Mouse (Mus musculus): ENCODE measurements around the gene Rbfox1. TPM values are rescaled to one million over a fixed set of nuclear protein-coding genes. Genes with fewer than 3 reads are reported as not detected.

Rbfox1 gene
- polyA plus RNA-seq, 1 experiment from 2014 or later: 125 TPM

GRCm38 (mm10) chr16:6949666-6950065, 1064.5 kb downstream of the Rbfox1 start:
- WGBS: 90% methylated on average over 2 of the region's 2 CpGs
- H3K27ac ChIP-seq (replicated peaks; ENCODE audit: low read depth, low read length): no peak overlapping the region
- no peaks in the 10 kb centered on the region for H3K4me1 ChIP-seq (ENCODE audit: control insufficient read depth, insufficient read depth, low read length)
- H3K36me3 ChIP-seq (ENCODE audit: control insufficient read depth, insufficient read depth, low read length): no peaks in the 10 kb centered on the region
- no peak overlapping the region for H3K4me3 ChIP-seq (replicated peaks; ENCODE audit: low read depth, low read length)
- H3K9ac ChIP-seq (replicated peaks; ENCODE audit: low read length): no peak overlapping the region
- no peaks in the 10 kb centered on the region for H3K9me3 ChIP-seq (ENCODE audit: control insufficient read depth, low read length)
- H3K4me2 ChIP-seq (ENCODE audit: low read length): no peak overlapping the region
- no peak for DNase-seq
- H3K27me3 ChIP-seq (ENCODE audit: control insufficient read depth, insufficient read depth, low read length): no peaks in the 10 kb centered on the region
- no peak for ATAC-seq (ENCODE audit: low FRiP score, low TSS enrichment)

- H3K4me1 ChIP-seq (ENCODE audit: control insufficient read depth, insufficient read depth, low read length): no peaks in the 10 kb centered on the region
- no peak overlapping the region for H3K27ac ChIP-seq (replicated peaks; ENCODE audit: low read depth, low read length)
- no peaks in the 10 kb centered on the region for H3K36me3 ChIP-seq (ENCODE audit: control insufficient read depth, insufficient read depth, low read length)
- H3K4me3 ChIP-seq (replicated peaks; ENCODE audit: low read depth, low read length): no peak overlapping the region
- ATAC-seq (ENCODE audit: low FRiP score, low TSS enrichment): no peak
- 84% methylated on average over 6 of the region's 6 CpGs for WGBS
- H3K4me2 ChIP-seq (ENCODE audit: low read length): no peak overlapping the region
- H3K9ac ChIP-seq (replicated peaks; ENCODE audit: low read length): no peak overlapping the region
- no peak for DNase-seq
- no peaks in the 10 kb centered on the region for H3K27me3 ChIP-seq (ENCODE audit: control insufficient read depth, insufficient read depth, low read length)
- no peaks in the 10 kb centered on the region for H3K9me3 ChIP-seq (ENCODE audit: control insufficient read depth, low read length)
These were observed 1070.0 kb downstream of the Rbfox1 start for GRCm38 (mm10) chr16:6955102-6955675.

- no peaks in the 10 kb centered on the region for H3K9me3 ChIP-seq (ENCODE audit: control insufficient read depth, low read length)
- WGBS: 36% methylated on average over 2 of the region's 2 CpGs
- ATAC-seq (ENCODE audit: low FRiP score, low TSS enrichment) (no peak), DNase-seq (no peak)
- no peak overlapping the region for H3K4me3 ChIP-seq (replicated peaks; ENCODE audit: low read depth, low read length)
- no peaks in the 10 kb centered on the region for H3K36me3 ChIP-seq (ENCODE audit: control insufficient read depth, insufficient read depth, low read length)
- H3K27ac ChIP-seq (replicated peaks; ENCODE audit: low read depth, low read length): no peak overlapping the region
- peaks cover 27% of the 10 kb centered on the region for H3K4me1 ChIP-seq (ENCODE audit: control insufficient read depth, insufficient read depth, low read length)
- H3K4me2 ChIP-seq (ENCODE audit: low read length): no peak overlapping the region
- H3K27me3 ChIP-seq (ENCODE audit: control insufficient read depth, insufficient read depth, low read length): no peaks in the 10 kb centered on the region
- H3K9ac ChIP-seq (replicated peaks; ENCODE audit: low read length): no peak overlapping the region
These were observed 1076.8 kb downstream of the Rbfox1 start for GRCm38 (mm10) chr16:6961931-6962379.

GRCm38 (mm10) chr16:6962508-6962907, 1077.4 kb downstream of the Rbfox1 start:
- H3K27ac ChIP-seq (replicated peaks; ENCODE audit: low read depth, low read length): no peak overlapping the region
- DNase-seq: no peak
- H3K9ac ChIP-seq (replicated peaks; ENCODE audit: low read length): no peak overlapping the region
- peaks cover 27% of the 10 kb centered on the region for H3K4me1 ChIP-seq (ENCODE audit: control insufficient read depth, insufficient read depth, low read length)
- 52% methylated on average over 5 of the region's 5 CpGs for WGBS
- no peaks in the 10 kb centered on the region for H3K9me3 ChIP-seq (ENCODE audit: control insufficient read depth, low read length)
- H3K27me3 ChIP-seq (ENCODE audit: control insufficient read depth, insufficient read depth, low read length): no peaks in the 10 kb centered on the region
- no peak for ATAC-seq (ENCODE audit: low FRiP score, low TSS enrichment)
- H3K4me3 ChIP-seq (replicated peaks; ENCODE audit: low read depth, low read length): no peak overlapping the region
- H3K36me3 ChIP-seq (ENCODE audit: control insufficient read depth, insufficient read depth, low read length): no peaks in the 10 kb centered on the region
- H3K4me2 ChIP-seq (ENCODE audit: low read length): no peak overlapping the region

- H3K4me2 ChIP-seq (ENCODE audit: low read length): no peak overlapping the region
- H3K4me3 ChIP-seq (replicated peaks; ENCODE audit: low read depth, low read length): no peak overlapping the region
- H3K9me3 ChIP-seq (ENCODE audit: control insufficient read depth, low read length): no peaks in the 10 kb centered on the region
- no peak for ATAC-seq (ENCODE audit: low FRiP score, low TSS enrichment)
- no peaks in the 10 kb centered on the region for H3K36me3 ChIP-seq (ENCODE audit: control insufficient read depth, insufficient read depth, low read length)
- no peaks in the 10 kb centered on the region for H3K27me3 ChIP-seq (ENCODE audit: control insufficient read depth, insufficient read depth, low read length)
- peaks cover 27% of the 10 kb centered on the region for H3K4me1 ChIP-seq (ENCODE audit: control insufficient read depth, insufficient read depth, low read length)
- WGBS: 87% methylated on average over 4 of the region's 4 CpGs
- DNase-seq: no peak
- H3K9ac ChIP-seq (replicated peaks; ENCODE audit: low read length): no peak overlapping the region
- no peak overlapping the region for H3K27ac ChIP-seq (replicated peaks; ENCODE audit: low read depth, low read length)
These were observed 1078.4 kb downstream of the Rbfox1 start for GRCm38 (mm10) chr16:6963533-6963932.

- DNase-seq (peak; percentile 67), ATAC-seq (ENCODE audit: low FRiP score, low TSS enrichment) (peak; percentile 71; the same call in 1 of the 2 replicates)
- Histone ChIP-seq H3K9ac (replicated peaks; ENCODE audit: low read length) (no peak overlapping the region), H3K27ac (replicated peaks; ENCODE audit: low read depth, low read length) (0 out of 2 replicates have a peak overlapping the region, but pooled peaks have one; percentile 10), H3K36me3 (ENCODE audit: control insufficient read depth, insufficient read depth, low read length) (no peaks in the 10 kb centered on the region), H3K27me3 (ENCODE audit: control insufficient read depth, insufficient read depth, low read length) (no peaks in the 10 kb centered on the region), H3K4me3 (replicated peaks; ENCODE audit: low read depth, low read length) (no peak overlapping the region), H3K4me2 (ENCODE audit: low read length) (no peak overlapping the region), H3K9me3 (ENCODE audit: control insufficient read depth, low read length) (no peaks in the 10 kb centered on the region), H3K4me1 (ENCODE audit: control insufficient read depth, insufficient read depth, low read length) (peaks cover 27% of the 10 kb centered on the region)
- WGBS: 4% methylated on average over 8 of the region's 8 CpGs
These were observed 1079.8 kb downstream of the Rbfox1 start for GRCm38 (mm10) chr16:6964720-6965583.

GRCm38 (mm10) chr16:6969986-6970385, 1084.8 kb downstream of the Rbfox1 start:
- Histone ChIP-seq H3K36me3 (ENCODE audit: control insufficient read depth, insufficient read depth, low read length) (no peaks in the 10 kb centered on the region), H3K4me1 (ENCODE audit: control insufficient read depth, insufficient read depth, low read length) (peaks cover 8% of the 10 kb centered on the region), H3K27ac (replicated peaks; ENCODE audit: low read depth, low read length) (no peak overlapping the region), H3K9me3 (ENCODE audit: control insufficient read depth, low read length) (no peaks in the 10 kb centered on the region), H3K4me3 (replicated peaks; ENCODE audit: low read depth, low read length) (no peak overlapping the region), H3K4me2 (ENCODE audit: low read length) (no peak overlapping the region), H3K27me3 (ENCODE audit: control insufficient read depth, insufficient read depth, low read length) (no peaks in the 10 kb centered on the region), H3K9ac (replicated peaks; ENCODE audit: low read length) (no peak overlapping the region)
- DNase-seq (no peak), ATAC-seq (ENCODE audit: low FRiP score, low TSS enrichment) (no peak)
- 66% methylated on average over 4 of the region's 4 CpGs for WGBS

- no peaks in the 10 kb centered on the region for H3K36me3 ChIP-seq (ENCODE audit: control insufficient read depth, insufficient read depth, low read length)
- H3K4me3 ChIP-seq (replicated peaks; ENCODE audit: low read depth, low read length): no peak overlapping the region
- DNase-seq (peak; percentile 27), ATAC-seq (ENCODE audit: low FRiP score, low TSS enrichment) (no peak)
- no peak overlapping the region for H3K9ac ChIP-seq (replicated peaks; ENCODE audit: low read length)
- H3K27me3 ChIP-seq (ENCODE audit: control insufficient read depth, insufficient read depth, low read length): no peaks in the 10 kb centered on the region
- H3K4me2 ChIP-seq (ENCODE audit: low read length): no peak overlapping the region
- WGBS: 58% methylated on average over 7 of the region's 7 CpGs
- H3K9me3 ChIP-seq (ENCODE audit: control insufficient read depth, low read length): no peaks in the 10 kb centered on the region
- peaks cover 9% of the 10 kb centered on the region; the same call in 1 of the 2 replicates for H3K4me1 ChIP-seq (ENCODE audit: control insufficient read depth, insufficient read depth, low read length)
- no peak overlapping the region for H3K27ac ChIP-seq (replicated peaks; ENCODE audit: low read depth, low read length)
These were observed 1091.2 kb downstream of the Rbfox1 start for GRCm38 (mm10) chr16:6976341-6976740.

GRCm38 (mm10) chr16:6983947-6984346, 1098.8 kb downstream of the Rbfox1 start:
- no peak for DNase-seq
- H3K9me3 ChIP-seq (ENCODE audit: control insufficient read depth, low read length): no peaks in the 10 kb centered on the region
- H3K4me1 ChIP-seq (ENCODE audit: control insufficient read depth, insufficient read depth, low read length): no peaks in the 10 kb centered on the region
- no peak overlapping the region for H3K4me2 ChIP-seq (ENCODE audit: low read length)
- H3K36me3 ChIP-seq (ENCODE audit: control insufficient read depth, insufficient read depth, low read length): no peaks in the 10 kb centered on the region
- H3K27ac ChIP-seq (replicated peaks; ENCODE audit: low read depth, low read length): no peak overlapping the region
- H3K27me3 ChIP-seq (ENCODE audit: control insufficient read depth, insufficient read depth, low read length): no peaks in the 10 kb centered on the region
- no peak for ATAC-seq (ENCODE audit: low FRiP score, low TSS enrichment)
- no peak overlapping the region for H3K9ac ChIP-seq (replicated peaks; ENCODE audit: low read length)
- no peak overlapping the region for H3K4me3 ChIP-seq (replicated peaks; ENCODE audit: low read depth, low read length)
- 91% methylated on average over 2 of the region's 2 CpGs for WGBS

Data from midbrain, embryonic 14.5 days (tissue).